Mouse (Mus musculus) ES-E14 (cell line): ENCODE data around the gene Adprhl1. TPM values are rescaled to one million over a fixed set of nuclear protein-coding genes. Genes with fewer than 3 reads are reported as not detected.

Source experiments
- DNase-seq: peaks from one replicate; pipeline ENCODE4 v3.0.0-alpha.2; 2013; ENCODE audit warnings: low read depth, low spot score
- H3K27ac ChIP-seq: 2 replicates; pipeline ENCODE4 v1.5.1; 2012; ENCODE audit warnings: low read depth, mild to moderate bottlenecking, low read length, moderate library complexity, mixed read lengths; ENCODE audit not compliant: poor library complexity, insufficient read depth, severe bottlenecking
- H3K36me3 ChIP-seq: 2 replicates; pipeline ENCODE4 v1.6.1; 2012; ENCODE audit warnings: mild to moderate bottlenecking, low read length, moderate library complexity, mixed read lengths; ENCODE audit not compliant: control insufficient read depth, poor library complexity, insufficient read depth, severe bottlenecking
- H3K4me1 ChIP-seq, 2 experiments: fragments of 150-350 bp in 1 of 2; sonication (generic) in 1 of 2; 2 replicates each; pipeline ENCODE4 v1.6.1; 2012; ENCODE audit warnings: low read length in 2 of 2, mild to moderate bottlenecking in 1 of 2, mixed read lengths in 1 of 2; ENCODE audit not compliant: control insufficient read depth in 2 of 2, insufficient read depth in 2 of 2, poor library complexity in 1 of 2
- H3K4me3 ChIP-seq, 2 experiments: fragments of 150-350 bp in 1 of 2; sonication (generic) in 1 of 2; 2 replicates each; pipeline ENCODE4 v1.5.1; 2012; ENCODE audit warnings: low read length in 2 of 2, low read depth in 1 of 2, mild to moderate bottlenecking in 1 of 2, mixed read lengths in 1 of 2; ENCODE audit not compliant: insufficient read depth in 1 of 2, poor library complexity in 1 of 2, severe bottlenecking in 1 of 2
- H3K9ac ChIP-seq: 2 replicates; pipeline ENCODE4 v1.6.1; 2012; ENCODE audit warnings: low read depth, mild to moderate bottlenecking, low read length, mixed read lengths; ENCODE audit not compliant: poor library complexity, insufficient read depth, severe bottlenecking
- H3K9me3 ChIP-seq: fragments of 150-350 bp; sonication (generic); 2 replicates; pipeline ENCODE4 v1.6.1; 2012; ENCODE audit warnings: low read depth, mild to moderate bottlenecking, low read length; ENCODE audit not compliant: control insufficient read depth, insufficient read depth
- CHD2 ChIP-seq: IDR thresholded peaks from 2 replicates; pipeline ENCODE4 v1.6.1; 2014; ENCODE audit warnings: mild to moderate bottlenecking, low read depth, low read length, inconsistent platforms
- HCFC1 ChIP-seq: IDR thresholded peaks from 2 replicates; pipeline ENCODE4 v1.6.1; 2012; ENCODE audit warnings: low read length, inconsistent platforms, borderline replicate concordance; ENCODE audit not compliant: insufficient read depth
- MAFK ChIP-seq: IDR thresholded peaks from 2 replicates; pipeline ENCODE4 v1.6.1; 2014; ENCODE audit warnings: mild to moderate bottlenecking, low read depth, low read length, inconsistent platforms; ENCODE audit not compliant: insufficient read depth
- ZC3H11A ChIP-seq: IDR thresholded peaks from 2 replicates; pipeline ENCODE4 v1.6.1; 2012; ENCODE audit warnings: low read depth, mild to moderate bottlenecking, inconsistent platforms, low read length, borderline replicate concordance
- ZNF384 ChIP-seq: IDR thresholded peaks from 2 replicates; pipeline ENCODE4 v1.6.1; 2012; ENCODE audit warnings: low read depth, low read length, inconsistent platforms
- in situ Hi-C, 2 experiments: fragments of 600-800 bp; cut with MboI; formaldehyde crosslinking; loops; one replicate each; pipeline ENCODE4 v1.15.1; 2025; ENCODE audit warnings: low sequenced_read_pairs in 2 of 2, inconsistent platforms in 1 of 2; ENCODE audit not compliant: unreplicated experiment in 2 of 2
- total RNA-seq: library from RNA; depleted of rRNA; stranded (reverse); fragments of 300-350 nt; gene quantifications from 2 replicates; pipeline ENCODE4 v1.2.3, GENCODE M21; 2012

The Adprhl1 gene
- total RNA-seq, 1 experiment, result 0.31 TPM

DNA sequence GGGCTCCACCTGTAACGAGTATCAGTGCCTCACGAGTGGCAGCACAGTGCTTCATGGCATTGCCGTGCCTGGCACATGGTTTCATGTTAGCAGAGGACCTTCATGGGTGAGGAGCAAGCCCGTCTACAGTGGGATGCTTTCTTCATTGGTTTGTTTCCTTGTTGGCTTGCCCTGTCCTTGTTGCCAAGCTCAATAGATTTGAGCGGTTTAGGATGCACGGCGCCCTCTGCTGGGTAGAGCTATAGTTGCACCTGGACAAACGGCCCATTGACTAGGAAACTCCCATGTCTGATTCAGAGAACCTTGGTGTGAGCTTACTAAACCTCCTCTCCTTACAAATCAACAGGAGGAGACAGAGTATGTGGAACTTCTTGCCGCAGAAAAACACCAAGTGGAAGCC lies 38.4 kb upstream of the Adprhl1 start:
- H3K4me3 ChIP-seq, result peak overlapping the region; percentile 6 to 22; a peak in 2 of 4 replicates
- DNase-seq, result peak; percentile 78
- H3K9ac ChIP-seq, result peak overlapping the region; percentile 27; the same call in 1 of the 2 replicates
- no peaks in the 10 kb centered on the region for H3K9me3 ChIP-seq
- H3K4me1 ChIP-seq, result peaks cover 0 to 3% of the 10 kb centered on the region in 2 experiments; a peak in 1 of 4 replicates
- in situ Hi-C loops, result no loop called here
- H3K36me3 ChIP-seq, result peaks cover 10% of the 10 kb centered on the region
- no peak overlapping the region for H3K27ac ChIP-seq
- TF ChIP-seq ZNF384, result no peak
- no peak for TF ChIP-seq CHD2
- 0 out of 2 replicates have a peak, but pooled peaks have one; percentile 4 for TF ChIP-seq ZC3H11A
- TF ChIP-seq HCFC1, result no peak
- TF ChIP-seq MAFK, result no peak

DNA sequence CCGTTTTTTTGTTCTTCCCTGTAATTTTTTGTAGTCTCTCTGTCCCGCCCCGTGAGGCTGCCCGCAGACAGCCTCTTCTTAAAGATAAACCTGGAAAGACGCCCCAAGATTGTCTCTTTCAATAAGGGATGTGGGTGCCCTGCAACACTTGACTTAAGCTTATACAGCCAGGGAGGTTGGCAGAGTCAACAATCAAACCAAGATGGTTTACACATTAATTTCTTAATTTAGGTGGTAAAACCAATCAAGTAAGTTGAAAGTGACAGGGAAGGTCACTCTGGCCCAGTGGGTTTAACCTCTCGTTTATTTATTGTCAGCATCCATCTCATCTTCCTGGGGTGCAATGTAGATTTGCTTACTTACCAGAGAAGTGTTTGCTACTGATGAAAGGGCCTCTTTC lies 34.7 kb upstream of the Adprhl1 start:
- Histone ChIP-seq H3K4me3 (peak overlapping the region; percentile 81 to 97), H3K4me1 (peaks cover 0 to 3% of the 10 kb centered on the region in 2 experiments; a peak in 1 of 4 replicates), H3K36me3 (no peaks in the 10 kb centered on the region), H3K9ac (peak overlapping the region; percentile 79; the same call in 1 of the 2 replicates), H3K27ac (no peak overlapping the region), H3K9me3 (no peaks in the 10 kb centered on the region)
- in situ Hi-C loops, result no loop called here
- no peak for DNase-seq
- TF ChIP-seq CHD2 (no peak), ZC3H11A (no peak), MAFK (no peak), HCFC1 (no peak), ZNF384 (no peak)

DNA sequence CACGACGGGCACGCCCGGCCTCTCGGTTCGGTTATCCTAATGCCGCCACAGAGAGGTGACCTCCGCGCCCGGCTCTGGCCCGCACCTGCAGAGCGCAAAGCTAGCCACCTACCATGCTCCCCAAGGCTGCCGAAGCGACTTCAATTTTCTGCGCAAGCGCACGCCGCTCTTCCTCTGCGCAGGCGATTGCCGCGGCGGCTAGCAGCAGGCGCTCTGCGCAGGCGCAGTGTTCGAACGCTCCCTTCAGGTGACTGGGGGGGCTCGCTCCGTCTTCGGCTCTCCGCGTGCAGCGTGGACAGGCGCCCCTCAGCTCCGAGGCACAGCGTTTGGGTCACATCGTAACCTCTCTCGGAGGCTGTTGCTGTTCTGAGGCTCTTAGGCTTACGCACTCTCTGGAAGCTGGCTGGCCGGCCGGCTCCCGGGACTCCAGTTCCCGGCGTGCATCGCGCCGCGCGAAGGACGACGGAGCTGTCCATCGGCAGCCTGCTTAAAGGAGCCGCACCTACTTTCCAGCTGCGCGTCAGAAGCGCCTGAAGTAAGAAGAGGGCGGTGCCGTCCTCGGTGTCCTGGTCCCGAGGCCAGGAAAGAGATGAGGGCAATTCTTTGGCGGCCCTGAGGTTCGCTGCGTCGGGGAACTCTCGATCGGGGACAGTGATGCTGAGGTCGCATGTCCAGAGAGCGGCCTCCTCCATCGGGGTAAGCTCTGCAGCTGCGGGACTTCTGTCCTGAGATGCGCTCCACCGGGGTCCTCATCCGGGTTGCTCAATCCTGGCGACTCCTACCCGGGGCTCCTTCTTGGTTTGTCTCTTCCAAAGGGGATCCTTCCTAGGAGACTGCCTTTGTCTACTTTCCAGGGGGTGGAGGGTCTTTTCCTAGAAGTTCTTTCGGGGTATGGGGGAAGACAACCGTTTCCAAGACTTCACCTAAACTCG lies 34.0 kb upstream of the Adprhl1 start, which contains the start of the genes Dcun1d2 and Tmco3:
Dcun1d2 (minus strand) TSS at position 440 of the 932 bp plus-strand sequence.
Tmco3 (plus strand) TSS at position 499 of the 932 bp plus-strand sequence.
- H3K4me1 ChIP-seq, result peaks cover 0 to 3% of the 10 kb centered on the region in 2 experiments; a peak in 1 of 4 replicates
- peak within 1 kb of the TSS; percentile 51; the same call in 1 of the 2 replicates for H3K27ac ChIP-seq
- H3K36me3 ChIP-seq, result no peaks in the 10 kb centered on the region
- DNase-seq, result peak; percentile 92
- H3K9ac ChIP-seq, result peak within 1 kb of the TSS; percentile 87
- peak within 1 kb of the TSS; percentile 81 to 97 for H3K4me3 ChIP-seq
- no peaks in the 10 kb centered on the region for H3K9me3 ChIP-seq
- in situ Hi-C loops, result no loop called here
- TF ChIP-seq HCFC1 (peak; percentile 84), ZC3H11A (no peak)

DNA sequence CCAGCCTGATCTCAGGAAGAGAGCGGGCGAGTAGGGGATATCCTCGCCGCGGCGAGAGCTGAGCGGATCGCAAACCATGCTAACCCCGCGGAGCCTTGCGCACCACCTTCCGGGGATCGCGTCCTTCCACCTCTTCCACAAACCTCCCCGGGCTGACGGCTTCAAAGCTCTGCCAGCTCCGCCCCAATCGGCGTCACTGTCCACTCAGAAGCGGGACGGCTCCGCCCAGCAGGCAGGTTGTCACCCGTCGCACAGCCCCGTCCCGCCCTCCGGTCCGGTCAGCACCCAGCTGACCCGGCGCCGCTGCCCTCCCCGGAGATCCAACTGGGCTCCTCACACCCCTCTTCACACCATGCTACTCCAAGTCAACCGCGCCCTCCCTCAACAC lies 33.3 kb upstream of the Adprhl1 start:
- peak; percentile 40 for DNase-seq
- TF ChIP-seq CHD2 (no peak), ZC3H11A (no peak), MAFK (no peak), ZNF384 (no peak), HCFC1 (no peak)
- Histone ChIP-seq H3K4me1 (peaks cover 0 to 1% of the 10 kb centered on the region in 2 experiments; a peak in 1 of 4 replicates), H3K36me3 (no peaks in the 10 kb centered on the region), H3K27ac (no peak overlapping the region), H3K4me3 (peak overlapping the region; percentile 81 to 97), H3K9ac (peak overlapping the region; percentile 80), H3K9me3 (no peaks in the 10 kb centered on the region)
- in situ Hi-C loops, result no loop called here
